Mouse (Mus musculus): ENCODE data around the gene Rhbdf1. TPM values are rescaled to one million over a fixed set of nuclear protein-coding genes. Genes with fewer than 3 reads are reported as not detected.
A peak's percentile ranks its signal among the peaks of the same experiment; 100 is the strongest.

Gene Rhbdf1
- polyA plus RNA-seq, 1 experiment: not detected

DNA sequence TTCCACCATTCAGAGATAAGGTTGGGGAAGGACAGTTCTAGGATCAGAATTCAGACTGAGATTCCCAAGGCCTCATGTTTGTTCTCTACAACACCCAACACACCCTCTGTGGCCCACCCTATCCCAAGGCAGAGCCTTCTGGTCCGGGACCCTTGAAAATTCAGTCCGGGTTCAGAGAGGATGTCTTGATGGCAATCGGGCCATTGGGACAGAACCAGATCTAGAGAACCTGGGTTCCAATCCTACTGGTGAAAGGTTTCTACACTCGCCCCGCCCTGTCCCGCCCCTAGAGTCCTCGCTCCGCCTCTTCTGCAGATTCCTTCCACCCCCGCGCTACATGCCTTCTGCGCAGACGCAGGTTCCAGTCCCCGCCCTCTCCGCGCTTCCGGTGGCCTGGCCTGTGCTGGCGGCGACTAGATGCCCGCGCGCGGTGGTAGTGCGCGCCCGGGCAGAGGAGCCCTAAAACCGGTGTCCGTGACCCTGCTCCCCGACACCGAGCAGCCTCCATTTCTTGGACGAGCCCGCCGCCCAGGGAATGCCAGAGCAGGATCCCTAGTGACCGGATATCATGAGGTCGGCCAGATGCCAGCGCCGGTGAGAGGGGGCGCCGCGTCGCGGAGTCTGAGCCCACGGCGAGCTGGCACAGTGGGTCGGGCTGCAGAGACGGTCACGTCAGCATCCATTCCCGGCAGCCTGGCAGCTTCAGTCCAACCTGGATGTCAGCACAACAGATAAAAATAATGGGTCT is 4.2 kb upstream of the Rhbdf1 start, which contains the start of gene Mpg:
Gene Mpg (plus strand): TSS at position 382 of the 748 bp plus-strand sequence.
- TF ChIP-seq CTCF (IDR thresholded peaks at IDR 0.05; ENCODE audit: insufficient read depth, low read depth, low read length): no peak
- peak; percentile 98 for TF ChIP-seq POLR2A (IDR thresholded peaks at IDR 0.05; ENCODE audit: insufficient read depth, low read depth, low read length)
- WGBS: 4% methylated on average over 47 of the region's 47 CpGs
- H3K27ac ChIP-seq (ENCODE audit: insufficient read depth, low read depth, low read length): peak within 1 kb of the TSS; percentile 74
- peak within 1 kb of the TSS; percentile 81 for H3K4me3 ChIP-seq (ENCODE audit: insufficient read depth, low read depth, low read length)
- peaks cover 26% of the 10 kb centered on the region for H3K4me1 ChIP-seq (ENCODE audit: control insufficient read depth, insufficient read depth, low read length)

DNA sequence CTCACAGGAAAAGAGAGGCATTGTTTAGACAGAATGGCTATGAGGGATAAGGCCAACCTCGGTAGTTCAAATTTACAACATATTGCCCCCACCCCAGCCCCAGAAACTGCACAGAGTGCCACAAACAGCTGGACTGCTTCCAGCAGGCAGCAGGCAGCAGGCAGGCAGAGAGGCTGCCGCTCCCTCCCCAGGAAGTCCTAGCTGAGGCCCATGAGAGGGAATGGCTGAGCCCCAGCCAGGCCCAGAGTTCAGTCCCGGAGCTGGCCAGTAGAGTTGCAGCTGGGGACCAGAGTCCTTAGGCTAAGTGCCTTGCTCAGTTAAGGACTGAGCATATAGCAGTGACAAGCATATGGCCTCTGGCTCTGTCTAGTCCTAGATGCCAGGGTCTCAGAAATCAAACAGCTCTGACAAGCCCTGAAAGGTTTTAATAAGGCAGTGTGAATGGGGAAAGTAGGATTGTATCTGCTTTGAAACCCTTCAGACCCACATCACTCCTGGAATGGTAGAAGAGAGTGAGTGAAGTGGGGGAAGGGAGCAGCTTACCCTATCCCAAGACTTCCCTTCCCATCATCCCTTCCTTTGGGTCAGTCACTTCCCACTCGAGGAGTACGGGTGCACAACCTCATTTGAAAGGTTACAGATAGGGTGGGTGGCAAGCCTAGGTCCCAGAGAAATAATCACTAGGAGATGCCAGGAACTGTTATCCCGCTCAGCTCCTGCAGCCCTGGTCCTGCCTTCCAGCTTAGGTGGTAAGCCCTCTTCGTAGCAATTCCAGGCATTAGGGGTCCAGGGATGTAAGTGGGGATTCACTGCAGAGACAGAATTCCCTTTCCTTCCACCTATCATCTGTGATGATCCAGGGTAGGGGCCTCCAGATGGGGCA is 3.4 kb upstream of the Rhbdf1 start:
- Histone ChIP-seq H3K4me1 (ENCODE audit: control insufficient read depth, insufficient read depth, low read length) (peaks cover 33% of the 10 kb centered on the region), H3K4me3 (ENCODE audit: insufficient read depth, low read depth, low read length) (no peak overlapping the region), H3K27ac (ENCODE audit: insufficient read depth, low read depth, low read length) (0 out of 2 replicates have a peak overlapping the region, but pooled peaks have one; percentile 8)
- 57% methylated on average over 7 of the region's 7 CpGs for WGBS
- no peak for TF ChIP-seq CTCF (IDR thresholded peaks at IDR 0.05; ENCODE audit: insufficient read depth, low read depth, low read length)
- TF ChIP-seq POLR2A (IDR thresholded peaks at IDR 0.05; ENCODE audit: insufficient read depth, low read depth, low read length): no peak

DNA sequence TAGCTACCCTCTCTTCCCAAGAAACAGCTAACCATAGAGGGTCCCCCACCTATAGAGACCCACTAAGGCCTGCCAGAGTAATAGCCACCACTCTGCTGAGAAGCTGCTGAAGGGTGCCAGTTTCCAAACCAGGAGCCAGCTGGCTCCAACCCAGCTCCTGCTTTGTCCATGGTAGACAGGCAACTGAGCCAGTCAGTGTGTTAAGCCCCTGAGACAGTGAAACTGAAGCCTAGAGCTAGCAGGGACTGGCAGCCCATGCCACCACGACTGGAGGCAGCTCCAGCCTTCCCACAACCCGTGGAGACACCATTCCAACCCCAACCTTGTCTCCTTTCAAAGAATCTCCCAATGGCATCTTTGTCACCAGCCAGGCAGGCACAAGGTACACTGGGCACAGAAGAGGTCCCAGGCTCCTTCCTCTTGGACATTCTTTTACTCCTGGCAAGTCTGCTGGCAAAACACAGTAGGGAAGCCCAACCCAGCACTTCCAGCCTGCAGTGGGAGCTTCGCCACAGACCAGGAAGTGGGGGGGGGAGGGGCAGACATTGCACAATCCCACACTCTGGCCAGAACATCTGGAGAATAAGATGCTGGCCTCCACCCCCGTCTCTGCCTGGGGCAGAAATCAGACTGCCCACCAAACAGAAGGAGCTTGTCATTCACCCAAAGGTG is 2.5 kb upstream of the Rhbdf1 start:
- Histone ChIP-seq H3K4me1 (ENCODE audit: control insufficient read depth, insufficient read depth, low read length) (peaks cover 33% of the 10 kb centered on the region), H3K4me3 (ENCODE audit: insufficient read depth, low read depth, low read length) (no peak overlapping the region), H3K27ac (ENCODE audit: insufficient read depth, low read depth, low read length) (no peak overlapping the region)
- TF ChIP-seq CTCF (IDR thresholded peaks at IDR 0.05; ENCODE audit: insufficient read depth, low read depth, low read length): no peak
- no peak for TF ChIP-seq POLR2A (IDR thresholded peaks at IDR 0.05; ENCODE audit: insufficient read depth, low read depth, low read length)
- 26% methylated on average over 4 of the region's 4 CpGs for WGBS

DNA sequence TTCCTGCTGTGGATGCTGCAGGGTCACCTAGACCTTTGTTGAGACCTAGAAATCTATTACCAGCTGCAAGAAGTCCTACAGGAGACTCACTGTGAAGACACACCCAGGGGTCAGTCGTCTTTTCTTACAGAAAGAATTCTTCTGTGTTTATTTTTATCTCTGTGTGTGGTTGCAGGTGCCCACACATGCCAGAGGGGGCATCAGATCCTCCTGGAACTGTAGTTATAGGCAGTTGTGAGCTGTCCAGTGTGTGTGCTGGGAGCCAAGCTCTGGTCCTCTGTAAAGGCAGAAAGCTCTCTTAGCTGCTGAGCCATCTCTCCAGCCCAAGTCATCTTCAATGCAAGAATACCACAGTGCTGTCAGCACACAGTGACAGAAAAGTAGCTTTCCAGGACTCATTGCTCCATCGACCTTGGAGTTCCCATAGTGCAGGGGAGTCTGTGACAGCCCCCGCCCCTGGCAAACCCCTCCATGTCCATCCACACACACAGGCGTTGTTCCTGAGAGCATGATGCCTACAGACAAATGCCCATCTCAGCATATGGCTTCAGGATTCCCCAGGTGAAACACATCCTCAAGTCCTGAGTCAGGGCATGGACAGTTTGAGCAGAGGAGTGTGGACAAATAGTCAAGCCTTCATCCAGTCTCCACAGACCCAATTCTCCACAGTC is 1.3 kb upstream of the Rhbdf1 start:
- 78% methylated on average over 4 of the region's 4 CpGs for WGBS
- Histone ChIP-seq H3K4me3 (ENCODE audit: insufficient read depth, low read depth, low read length) (no peak overlapping the region), H3K27ac (ENCODE audit: insufficient read depth, low read depth, low read length) (no peak overlapping the region), H3K4me1 (ENCODE audit: control insufficient read depth, insufficient read depth, low read length) (peaks cover 37% of the 10 kb centered on the region)
- TF ChIP-seq CTCF (IDR thresholded peaks at IDR 0.05; ENCODE audit: insufficient read depth, low read depth, low read length) (no peak), POLR2A (IDR thresholded peaks at IDR 0.05; ENCODE audit: insufficient read depth, low read depth, low read length) (no peak)

DNA sequence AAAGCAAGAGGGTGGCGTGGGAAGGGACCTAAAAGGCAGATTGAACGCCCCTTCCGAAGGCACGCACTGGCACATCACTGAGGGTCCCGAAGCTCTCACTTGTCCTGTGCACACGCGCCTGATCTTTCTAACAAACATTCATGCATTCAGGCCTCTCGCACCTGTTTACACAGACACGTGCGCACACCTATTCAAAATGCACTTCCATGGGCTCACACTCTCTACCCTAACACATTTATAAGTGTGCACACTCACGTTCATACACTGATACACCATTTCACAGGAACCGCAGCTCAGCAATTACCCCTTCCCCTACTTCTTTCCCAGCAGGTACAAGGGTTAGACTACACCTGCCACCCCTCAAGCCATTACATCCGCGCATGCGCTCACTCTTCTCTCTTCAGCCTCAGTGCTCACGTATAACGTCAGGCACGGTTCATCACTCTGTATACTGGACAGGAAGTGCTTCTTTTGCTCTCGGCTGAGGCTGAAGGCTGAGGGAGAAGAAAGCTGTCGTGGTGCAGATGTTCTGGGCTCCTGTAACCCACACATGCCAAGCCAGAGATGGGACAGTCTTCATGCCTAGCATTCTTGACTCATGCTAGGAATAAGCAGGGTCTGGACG is 582 bp upstream of the Rhbdf1 start:
- WGBS: 21% methylated on average over 21 of the region's 21 CpGs
- Histone ChIP-seq H3K4me1 (ENCODE audit: control insufficient read depth, insufficient read depth, low read length) (peaks cover 37% of the 10 kb centered on the region), H3K27ac (ENCODE audit: insufficient read depth, low read depth, low read length) (no peak overlapping the region), H3K4me3 (ENCODE audit: insufficient read depth, low read depth, low read length) (peak overlapping the region; percentile 72)
- TF ChIP-seq CTCF (IDR thresholded peaks at IDR 0.05; ENCODE audit: insufficient read depth, low read depth, low read length) (no peak), POLR2A (IDR thresholded peaks at IDR 0.05; ENCODE audit: insufficient read depth, low read depth, low read length) (no peak)

DNA sequence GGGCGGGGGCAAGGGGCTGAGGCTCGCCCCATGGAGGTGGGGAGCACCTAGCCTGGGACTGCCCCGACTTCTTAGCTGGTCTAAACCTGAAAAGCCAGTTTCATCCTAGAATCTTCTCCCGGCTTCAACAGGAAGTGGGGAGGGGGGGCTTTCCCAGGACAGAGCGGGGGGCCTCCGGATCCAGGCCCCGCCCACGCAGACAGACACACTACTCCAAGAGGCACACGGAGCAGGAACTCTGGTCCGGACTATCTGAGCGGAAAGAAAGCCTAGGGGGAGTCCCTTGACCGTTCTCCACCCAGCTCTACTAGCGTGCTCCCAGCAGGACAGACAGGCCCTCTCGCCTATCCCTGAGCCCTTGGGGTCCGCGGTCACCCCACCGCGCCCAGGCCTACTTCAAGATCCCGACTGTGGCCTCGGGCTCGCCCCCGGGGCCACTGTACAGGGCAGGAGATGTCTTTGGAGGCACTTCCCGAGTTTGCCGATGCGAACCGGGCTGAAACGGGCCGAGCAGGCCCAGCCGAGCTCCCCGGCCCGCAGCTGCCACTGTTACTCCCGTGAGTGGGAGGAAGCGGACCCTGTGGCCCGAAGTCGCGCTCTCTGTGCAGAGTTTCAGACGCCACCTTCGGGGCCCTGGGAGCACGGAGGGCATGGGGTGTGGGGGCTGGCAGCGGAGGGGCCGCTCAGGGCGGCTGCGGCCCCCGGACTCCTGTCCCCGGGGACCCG is 712 bp downstream of the Rhbdf1 start:
- Histone ChIP-seq H3K4me1 (ENCODE audit: control insufficient read depth, insufficient read depth, low read length) (peaks cover 37% of the 10 kb centered on the region), H3K4me3 (ENCODE audit: insufficient read depth, low read depth, low read length) (peak overlapping the region; percentile 72), H3K27ac (ENCODE audit: insufficient read depth, low read depth, low read length) (peak overlapping the region; percentile 33)
- TF ChIP-seq CTCF (IDR thresholded peaks at IDR 0.05; ENCODE audit: insufficient read depth, low read depth, low read length): no peak
- TF ChIP-seq POLR2A (IDR thresholded peaks at IDR 0.05; ENCODE audit: insufficient read depth, low read depth, low read length): no peak
- WGBS: 7% methylated on average over 46 of the region's 46 CpGs

DNA sequence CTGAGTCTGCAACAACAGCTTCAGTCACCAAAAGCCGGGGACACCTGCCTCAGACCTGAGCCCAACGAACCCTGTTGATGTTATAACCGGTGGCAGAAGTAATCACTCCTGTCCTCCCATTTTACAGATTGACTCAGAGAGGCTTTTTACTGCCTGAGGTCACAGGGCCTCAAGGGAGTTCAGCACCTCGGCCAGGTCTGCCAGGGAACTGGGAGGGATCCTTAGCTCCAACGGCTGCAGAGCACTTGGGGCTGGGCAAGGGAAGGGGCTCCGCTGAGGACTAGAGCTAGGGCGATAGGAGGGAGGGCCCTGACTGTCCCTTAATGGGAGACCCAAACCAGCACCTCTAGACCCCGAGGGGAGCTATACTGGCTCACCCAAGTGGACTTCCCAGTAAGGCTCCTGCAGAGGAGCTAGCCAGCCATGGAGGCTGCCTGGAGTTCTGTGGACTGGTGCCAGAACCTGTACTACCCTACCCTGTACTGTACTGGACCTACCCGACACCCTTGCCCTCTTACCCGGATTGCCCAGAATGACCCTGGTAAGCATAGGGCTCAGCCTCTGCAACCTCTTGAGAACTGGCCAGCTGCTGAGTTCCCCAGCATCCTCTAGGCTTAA is 1.4 kb downstream of the Rhbdf1 start:
- 73% methylated on average over 10 of the region's 10 CpGs for WGBS
- TF ChIP-seq POLR2A (IDR thresholded peaks at IDR 0.05; ENCODE audit: insufficient read depth, low read depth, low read length): no peak
- TF ChIP-seq CTCF (IDR thresholded peaks at IDR 0.05; ENCODE audit: insufficient read depth, low read depth, low read length): no peak
- Histone ChIP-seq H3K4me3 (ENCODE audit: insufficient read depth, low read depth, low read length) (peak overlapping the region; percentile 72; the same call in 1 of the 2 replicates), H3K4me1 (ENCODE audit: control insufficient read depth, insufficient read depth, low read length) (peaks cover 32% of the 10 kb centered on the region), H3K27ac (ENCODE audit: insufficient read depth, low read depth, low read length) (no peak overlapping the region)
